Mouse (Mus musculus): ENCODE results near the gene Mpped1.

Mpped1 gene

DNA sequence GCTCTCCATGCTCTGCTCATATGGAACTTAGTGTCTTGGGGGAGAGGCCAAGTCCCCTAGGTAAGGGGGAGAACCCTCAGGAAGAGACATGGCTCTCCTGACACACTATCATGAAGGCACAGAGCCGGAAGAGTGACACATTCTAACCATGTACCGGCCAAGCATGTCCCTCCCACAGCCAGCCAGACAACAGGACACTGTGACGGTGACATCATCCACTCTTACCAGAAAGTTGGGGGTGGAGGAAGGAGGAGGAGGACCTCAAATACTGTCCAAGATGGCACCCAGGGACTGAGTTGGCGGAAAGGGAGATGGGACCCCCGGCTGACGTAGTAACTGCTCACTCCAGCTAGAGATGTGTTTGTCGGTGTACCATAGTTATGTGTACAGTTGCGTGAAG, 104.6 kb downstream of the Mpped1 start:
- DNase-seq (ENCODE audit: low spot score in 2 of 2), result no peak

GRCm38 (mm10) chr15:83884291-83884690, 105.0 kb downstream of the Mpped1 start:
- no peak for DNase-seq (ENCODE audit: low spot score in 2 of 2)

- DNase-seq (ENCODE audit: low spot score in 2 of 2), result no peak
These were observed 113.6 kb downstream of the Mpped1 start for GRCm38 (mm10) chr15:83892871-83893270.

GRCm38 (mm10) chr15:83894261-83894660, 115.0 kb downstream of the Mpped1 start:
- no peak for DNase-seq (ENCODE audit: low spot score in 2 of 2)

DNA sequence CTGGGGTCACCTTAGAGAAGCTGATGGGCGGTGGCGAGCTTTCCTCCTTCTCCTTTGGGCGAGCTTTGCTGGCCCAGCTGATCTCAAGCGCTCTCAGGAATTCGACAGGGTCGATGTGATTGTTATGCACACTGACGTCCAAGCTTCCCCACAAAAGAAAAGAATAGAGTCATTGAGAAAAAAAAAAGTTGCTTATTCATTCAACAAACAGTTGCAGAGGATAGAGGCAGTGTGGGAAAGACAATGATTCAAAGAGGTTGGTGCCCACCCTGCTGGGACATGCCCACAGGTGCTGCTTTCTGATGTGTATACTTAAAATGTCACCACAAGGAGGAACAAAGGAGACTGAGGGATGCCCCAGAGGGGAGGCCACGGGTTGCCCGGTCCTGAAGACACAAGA, 116.7 kb downstream of the Mpped1 start:
- DNase-seq (ENCODE audit: low spot score in 2 of 2), result no peak

- no peak for DNase-seq (ENCODE audit: low spot score in 2 of 2)
These were observed 118.0 kb downstream of the Mpped1 start for GRCm38 (mm10) chr15:83897286-83897685.

GRCm38 (mm10) chr15:83906472-83906871, 127.2 kb downstream of the Mpped1 start:
- DNase-seq (ENCODE audit: low spot score in 2 of 2), result no peak
